Mouse (Mus musculus): Measurements from ENCODE around the gene Fbxl20.

DNA sequence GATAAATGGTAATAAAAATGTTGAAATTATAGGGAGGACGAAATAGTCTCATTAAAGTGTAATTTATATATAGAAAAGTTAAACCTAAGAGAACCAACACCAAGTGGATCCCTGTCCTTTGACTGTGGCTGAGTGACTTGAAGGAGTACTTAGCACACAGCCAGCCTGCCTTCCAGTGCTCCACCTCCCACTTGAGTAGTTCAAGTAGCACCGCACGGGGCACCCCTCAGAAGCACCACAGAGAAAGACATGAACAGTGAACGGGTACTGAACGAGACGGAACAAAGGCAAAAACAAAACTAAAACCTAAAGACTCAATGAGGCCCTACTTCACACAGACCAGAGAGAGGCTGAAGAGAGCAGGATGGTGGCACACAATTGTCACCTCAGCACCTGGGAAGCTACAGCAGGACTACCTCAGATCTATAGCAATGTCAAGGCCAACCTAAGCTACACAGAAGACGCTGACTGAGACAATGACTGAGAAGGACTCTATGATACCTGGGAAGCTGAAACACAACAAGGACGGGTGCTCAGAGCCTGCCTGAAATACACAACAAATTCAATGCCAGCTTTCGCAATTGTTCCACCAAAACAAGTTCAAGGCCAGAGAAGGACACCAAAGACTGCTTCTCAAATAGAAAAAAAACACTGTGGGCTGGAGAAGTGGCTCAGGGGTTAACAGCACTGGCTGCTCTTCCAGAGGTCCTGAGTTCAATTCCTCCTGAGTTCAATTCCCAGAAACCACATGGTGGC is 37.6 kb upstream of the Fbxl20 start:
- TF ChIP-seq POLR2A (IDR thresholded peaks at IDR 0.05; ENCODE audit: insufficient read depth, low read length), result no peak
- no peak for TF ChIP-seq CTCF (IDR thresholded peaks at IDR 0.05; ENCODE audit: low read depth, low read length)
- no peak for TF ChIP-seq EP300 (IDR thresholded peaks at IDR 0.05; ENCODE audit: insufficient read depth, low read depth, low read length)

Data from ES-Bruce4 (cell line).